Mouse (Mus musculus): ENCODE data around the gene Faap100.

The Faap100 gene

GRCm38 (mm10) chr11:120376302-120377160 lies 2.0 kb downstream of the Faap100 start:
- DNase-seq (ENCODE audit: low read depth, low spot score) = no peak

DNA sequence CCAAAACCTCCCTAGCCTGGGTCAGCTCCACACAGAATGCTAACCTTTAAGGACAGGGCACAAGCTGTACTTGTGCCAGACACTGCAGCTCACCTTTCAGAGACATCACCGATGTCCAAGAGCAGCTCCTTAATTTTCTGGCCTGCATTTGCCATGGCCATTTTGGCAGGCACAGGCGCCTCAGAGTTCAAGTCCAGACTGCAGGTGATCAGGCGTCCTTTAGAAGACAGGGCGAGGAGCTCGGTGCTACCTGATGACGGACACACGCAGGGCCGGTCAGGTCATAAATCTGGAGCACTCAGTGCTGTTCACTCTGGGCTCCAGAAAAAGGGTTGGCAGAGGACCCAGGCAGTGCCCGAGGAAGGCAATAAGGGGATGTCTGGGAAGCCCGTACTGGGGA lies 3.2 kb downstream of the Faap100 start:
- no peak for DNase-seq (ENCODE audit: low read depth, low spot score)

DNA sequence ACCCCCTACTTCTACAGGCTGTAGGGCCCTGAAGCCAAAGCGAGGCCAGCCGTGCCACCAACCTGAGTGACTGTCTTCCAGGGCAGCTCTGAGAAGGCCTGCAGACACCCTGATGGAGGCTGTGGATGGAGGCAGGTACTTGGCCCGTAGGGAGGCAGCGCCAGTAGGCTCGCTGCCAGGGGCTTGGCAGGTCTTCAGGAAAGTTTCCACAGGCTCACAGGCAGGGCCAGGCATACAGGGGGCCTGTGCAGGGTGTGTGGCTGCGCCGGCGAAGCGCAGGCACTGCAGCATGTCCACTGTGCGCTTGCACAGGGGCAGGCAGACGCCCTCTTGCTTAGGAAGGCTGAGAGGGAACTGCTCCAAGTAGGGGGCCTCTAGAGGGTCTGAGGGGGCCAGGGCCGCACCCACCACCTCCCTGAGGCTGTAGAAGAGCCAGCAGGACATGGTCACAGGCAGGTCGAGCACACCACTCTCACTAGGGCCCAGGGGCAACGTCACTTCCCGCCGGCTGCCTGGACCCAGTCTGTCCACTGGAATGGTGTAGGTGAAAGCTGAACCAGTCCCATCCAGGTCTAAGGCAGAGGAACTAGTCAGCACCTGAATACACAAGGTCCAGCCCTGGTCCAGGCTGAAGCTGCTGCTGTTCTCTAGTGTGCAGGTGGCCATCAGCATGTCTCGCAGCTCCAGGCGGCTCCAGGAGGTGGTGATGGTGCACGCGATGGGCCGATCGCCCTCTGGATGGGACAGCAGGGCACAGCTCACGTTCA lies 4.6 kb downstream of the Faap100 start:
- DNase-seq (ENCODE audit: low read depth, low spot score) = no peak

GRCm38 (mm10) chr11:120373025-120373424 lies 5.5 kb downstream of the Faap100 start:
- no peak for DNase-seq (ENCODE audit: low read depth, low spot score)

DNA sequence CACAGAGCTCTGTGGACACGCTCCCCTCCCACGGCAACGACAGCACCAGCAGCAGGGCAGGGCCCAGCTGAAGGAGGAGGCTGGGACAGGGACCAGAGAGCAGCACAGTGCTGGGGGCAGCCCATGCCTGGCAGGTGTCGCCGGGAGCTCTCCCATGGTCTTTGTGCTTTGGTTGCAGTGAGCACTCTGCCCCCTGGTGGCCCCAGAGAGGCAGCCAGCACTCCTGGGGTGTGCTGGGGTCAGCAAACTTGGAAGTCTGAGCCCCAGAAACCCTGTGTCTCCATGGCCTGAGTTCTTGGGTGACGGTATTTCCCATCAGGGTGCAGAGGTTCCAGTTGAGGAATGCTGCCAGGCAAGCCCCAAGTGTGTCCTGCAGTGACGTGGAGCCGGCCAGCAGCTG lies 8.9 kb downstream of the Faap100 start:
- DNase-seq (ENCODE audit: low read depth, low spot score) = no peak

GRCm38 (mm10) chr11:120366443-120367027 lies 12.0 kb downstream of the Faap100 start:
- no peak for DNase-seq (ENCODE audit: low read depth, low spot score)

DNA sequence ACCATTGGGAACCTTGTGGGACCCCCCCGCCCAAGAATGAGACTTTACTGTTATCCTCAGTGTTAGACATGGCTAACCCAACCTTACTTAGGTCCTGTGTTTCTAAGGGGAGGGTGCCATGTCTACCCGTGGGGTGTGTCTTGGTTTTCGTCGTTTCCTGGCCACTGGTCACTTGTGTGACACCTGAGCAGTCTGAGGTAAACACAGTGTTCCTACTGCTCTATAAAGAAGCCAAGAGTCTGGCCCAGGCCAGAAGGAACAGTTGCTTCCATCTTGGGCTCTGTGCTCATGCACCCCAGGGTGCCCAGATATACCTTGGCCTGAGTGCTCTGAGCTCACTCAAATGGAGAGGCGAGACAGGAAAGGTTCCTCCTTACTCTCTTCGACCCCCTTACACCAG lies 15.7 kb downstream of the Faap100 start:
- DNase-seq (ENCODE audit: low read depth, low spot score) = no peak

DNA sequence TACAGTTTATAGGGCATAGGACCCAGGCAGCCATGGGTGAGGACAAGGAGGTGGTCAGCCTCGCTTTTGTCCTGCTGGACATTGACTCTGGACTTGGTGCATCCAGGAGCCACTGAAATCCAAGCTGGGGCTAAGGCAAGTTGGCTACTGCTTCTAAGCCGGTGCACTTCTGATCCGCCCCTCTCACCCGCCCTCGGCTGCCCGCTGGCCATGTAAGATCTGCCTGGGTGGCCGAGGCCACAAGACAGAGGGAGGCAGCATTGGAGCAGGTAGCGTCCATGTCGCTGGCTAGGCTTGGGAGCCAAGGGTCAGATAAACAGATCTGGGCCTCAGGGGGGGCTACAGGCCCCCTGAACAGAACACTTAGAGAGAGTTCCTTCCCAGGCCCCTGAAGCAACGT lies 17.3 kb downstream of the Faap100 start, which contains the start of gene Fscn2:
TSS of gene Fscn2 (plus strand) at position 240 of the 400 bp plus-strand sequence.
- DNase-seq (ENCODE audit: low read depth, low spot score) = no peak

DNA sequence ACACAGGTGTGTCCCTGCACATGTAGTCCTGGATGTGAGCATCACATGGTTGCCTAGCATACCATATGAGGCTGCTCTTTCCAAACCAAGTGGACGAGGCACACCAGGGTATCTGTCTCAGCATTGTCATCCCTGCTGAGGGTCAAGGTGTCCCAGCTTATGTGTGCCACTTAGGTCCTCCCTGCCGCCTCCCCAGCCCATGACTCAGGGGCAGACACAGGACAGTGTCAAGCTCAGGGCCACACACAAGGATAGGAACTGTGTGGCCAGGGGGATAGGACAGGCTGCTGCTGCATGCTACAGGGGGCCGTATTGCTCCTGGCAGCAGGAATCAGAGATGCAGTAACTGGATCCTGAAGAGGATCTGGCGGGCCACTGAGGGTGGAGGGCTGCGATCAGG lies 17.8 kb downstream of the Faap100 start:
- DNase-seq (ENCODE audit: low read depth, low spot score) = no peak

- DNase-seq (ENCODE audit: low read depth, low spot score) = no peak
Observed at GRCm38 (mm10) chr11:120360062-120360461, 18.5 kb downstream of the Faap100 start.

- DNase-seq (ENCODE audit: low read depth, low spot score) = no peak
Observed at GRCm38 (mm10) chr11:120359391-120359790, 19.2 kb downstream of the Faap100 start.

- DNase-seq (ENCODE audit: low read depth, low spot score) = peak; percentile 64
Observed at GRCm38 (mm10) chr11:120357791-120358401, 20.7 kb downstream of the Faap100 start.

- no peak for DNase-seq (ENCODE audit: low read depth, low spot score)
Observed at GRCm38 (mm10) chr11:120356900-120357299, 21.7 kb downstream of the Faap100 start.

GRCm38 (mm10) chr11:120356319-120356840 lies 22.2 kb downstream of the Faap100 start:
- DNase-seq (ENCODE audit: low read depth, low spot score) = no peak

GRCm38 (mm10) chr11:120355277-120356039 lies 23.1 kb downstream of the Faap100 start:
- no peak for DNase-seq (ENCODE audit: low read depth, low spot score)

- no peak for DNase-seq (ENCODE audit: low read depth, low spot score)
Observed at GRCm38 (mm10) chr11:120354304-120355276, 24.0 kb downstream of the Faap100 start.

DNA sequence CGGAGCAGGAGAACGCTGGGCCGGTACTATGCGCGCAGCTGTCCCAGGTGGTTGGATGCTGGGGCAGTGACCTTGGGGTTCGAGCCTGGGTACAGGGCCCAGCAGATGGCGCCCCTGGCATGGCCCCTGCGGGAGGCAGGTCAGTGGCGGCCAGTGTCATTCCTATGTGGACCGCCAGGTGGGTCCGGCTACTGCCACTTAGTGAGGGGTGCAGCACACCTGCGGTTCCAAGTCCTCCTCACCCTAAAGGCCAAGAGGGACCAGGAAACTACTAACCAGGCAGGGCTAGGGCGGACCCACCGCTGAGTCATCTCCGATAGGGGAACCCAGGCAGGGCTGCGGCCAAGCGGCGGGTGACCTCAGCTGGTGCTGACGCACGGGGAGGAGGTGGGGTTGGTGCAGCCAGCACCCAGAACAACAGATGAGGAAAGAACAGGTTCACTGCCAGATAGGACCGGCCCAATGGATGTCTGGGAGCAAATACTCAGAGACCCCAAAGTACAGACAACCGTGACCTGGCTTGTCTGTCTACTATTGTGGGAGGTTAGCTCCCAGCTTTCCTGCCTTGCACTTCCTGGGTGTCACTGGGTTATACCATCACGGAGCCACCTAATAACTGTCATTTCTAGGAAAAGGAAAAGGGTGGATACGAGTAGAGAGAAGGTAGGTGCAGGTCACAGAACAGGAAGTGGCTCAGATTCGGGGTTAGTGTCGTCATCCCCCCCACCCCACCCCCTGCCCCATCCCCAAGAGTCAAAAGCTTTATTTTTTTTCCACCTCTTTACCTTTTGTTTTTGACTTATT lies 24.9 kb downstream of the Faap100 start:
- DNase-seq (ENCODE audit: low read depth, low spot score) = no peak

DNA sequence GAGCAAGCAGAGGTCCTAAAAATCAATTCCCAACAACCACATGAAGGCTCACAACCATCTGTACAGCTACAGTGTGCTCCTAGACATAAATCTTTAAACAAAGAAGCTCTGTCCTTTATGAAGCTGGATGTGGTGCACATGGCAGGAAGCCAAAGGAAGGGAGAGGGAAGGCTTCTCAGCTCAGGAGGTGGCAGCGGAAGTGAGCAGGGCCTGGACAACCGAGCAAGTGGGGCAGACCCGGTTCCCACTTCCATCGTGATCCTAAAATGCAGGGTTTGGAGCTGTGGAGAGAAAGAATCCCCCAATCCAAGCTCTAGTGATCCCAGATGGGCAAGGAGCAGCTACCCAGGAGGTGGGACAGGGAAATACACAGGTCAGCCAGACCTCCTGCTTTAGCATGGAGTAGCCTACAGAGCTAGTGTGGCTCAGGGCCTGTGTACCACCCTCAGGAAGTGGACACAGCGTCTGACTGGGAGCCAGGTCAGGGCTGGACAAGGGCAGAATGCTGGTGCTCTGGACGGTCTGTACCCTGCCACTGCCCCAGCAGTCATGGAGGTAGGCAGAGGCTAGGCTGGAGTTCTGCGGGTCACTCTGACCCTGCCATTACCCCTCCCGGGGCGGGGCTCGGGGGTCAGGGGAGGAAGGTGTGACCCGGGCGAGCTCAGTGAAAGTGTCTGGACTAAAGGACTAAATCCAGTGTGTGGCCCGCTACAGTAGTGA lies 25.8 kb downstream of the Faap100 start:
- no peak for DNase-seq (ENCODE audit: low read depth, low spot score)

Data from brain, embryonic 18.5 days (tissue).